Mouse (Mus musculus) mouse embryonic stem cell (cell line): ENCODE measurements around the gene Naaladl1.

Experiments
- in situ Hi-C, 2 experiments: fragments of 300-500 bp; cut with MboI; formaldehyde crosslinking; loops; 1 replicate in 1 of 2; 3 replicates in 1 of 2; pipeline ENCODE4 v1.14.3; 2019 to 2020; ENCODE audit warnings: low sequenced_read_pairs in 2 of 2, low pct_unique_long_range_greater_than_20kb in 1 of 2, mixed read lengths in 1 of 2; ENCODE audit not compliant: unreplicated experiment in 1 of 2

The Naaladl1 gene

DNA sequence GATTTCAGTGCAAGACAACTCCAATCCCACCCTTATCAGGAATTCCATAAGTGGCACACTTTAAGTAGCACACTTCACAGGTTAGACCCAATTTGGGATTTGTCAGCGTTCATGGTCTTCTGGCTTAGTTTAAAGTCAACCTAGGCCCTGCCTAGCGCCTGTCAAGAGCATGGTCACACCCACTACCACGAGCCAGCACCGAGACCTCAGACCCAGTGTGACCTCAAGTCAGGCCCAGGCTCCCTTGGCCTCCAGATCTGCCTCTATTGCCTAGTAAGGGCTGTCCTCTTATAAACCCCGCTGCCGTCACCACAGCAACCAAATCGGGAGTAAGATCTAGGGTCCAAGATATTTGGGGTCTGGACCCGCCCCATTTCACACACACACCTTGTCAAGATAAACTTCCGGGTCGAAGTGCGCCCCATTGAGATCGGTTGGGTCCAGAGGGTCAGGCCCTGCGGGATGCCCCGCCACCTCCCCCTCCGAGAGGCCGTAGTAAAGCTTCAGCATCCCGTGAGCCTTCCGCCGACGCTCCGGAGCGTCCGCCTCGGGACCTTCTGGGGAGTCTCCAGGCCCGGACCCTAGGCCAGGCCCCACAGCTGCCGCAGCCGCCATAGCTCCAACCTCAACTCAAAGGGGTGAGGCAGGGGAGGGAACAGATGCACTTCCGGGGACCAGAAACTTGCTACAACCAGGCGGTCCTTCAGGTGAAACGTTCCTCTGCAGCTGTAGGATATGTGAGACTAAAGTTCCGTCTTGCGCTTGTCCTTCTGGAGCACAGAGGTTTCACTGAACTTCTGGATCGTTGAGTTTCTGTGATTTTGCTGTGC, 28.8 kb upstream of the Naaladl1 start, which contains the start of gene Vps51:
Vps51 (minus strand) TSS at position 668 of the 830 bp plus-strand sequence.
- in situ Hi-C loops = no loop called here

DNA sequence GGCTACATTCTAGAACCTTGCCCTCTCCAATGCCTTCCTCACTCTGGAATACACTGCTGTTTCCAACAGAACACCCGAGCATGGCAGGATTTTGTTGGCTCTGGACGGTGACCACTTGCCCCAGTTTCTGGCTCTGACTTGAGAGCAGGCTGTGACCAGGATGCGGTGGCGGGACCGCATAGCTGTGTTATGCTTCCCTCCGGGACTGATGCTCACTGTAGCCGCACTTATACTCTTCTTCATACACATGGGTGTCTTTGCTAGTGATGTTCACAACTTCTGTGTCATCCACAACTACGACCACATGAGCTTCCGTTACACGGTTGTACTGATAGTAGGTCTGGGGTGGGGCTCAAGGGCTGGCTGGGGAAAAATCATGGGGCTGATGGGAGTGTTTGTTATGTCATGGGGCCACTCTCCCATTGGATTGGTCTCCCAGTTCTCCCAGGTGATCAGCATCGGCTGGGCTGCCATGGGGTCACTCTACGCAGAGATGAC, 25.6 kb upstream of the Naaladl1 start, which contains the start of gene Tmem262:
Tmem262 (plus strand) TSS at position 51 of the 498 bp plus-strand sequence.
- in situ Hi-C loops = no loop called here

DNA sequence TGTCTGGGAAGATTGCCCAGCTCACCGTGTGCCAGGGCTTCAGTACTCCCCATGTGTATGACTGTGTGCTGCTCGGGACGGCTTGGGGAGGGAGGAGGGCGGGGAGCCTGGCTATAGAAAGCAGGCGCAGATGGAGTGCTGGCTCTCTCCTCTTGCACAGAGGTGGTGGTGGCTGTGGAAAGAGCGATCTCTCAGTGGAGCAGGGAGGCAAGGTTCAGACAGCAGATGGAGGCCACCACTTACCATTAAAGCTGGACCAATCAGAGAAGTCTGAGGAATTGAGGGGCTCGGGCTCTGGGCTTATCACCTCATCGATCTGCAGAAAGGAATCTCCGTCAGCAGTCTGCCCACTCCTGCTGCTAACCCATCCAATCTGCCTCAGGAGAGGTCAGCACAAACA, 23.4 kb upstream of the Naaladl1 start, which contains the start of gene Gm28374:
Gm28374 (minus strand) TSS at position 101 of the 400 bp plus-strand sequence.
- in situ Hi-C loops = no loop called here

DNA sequence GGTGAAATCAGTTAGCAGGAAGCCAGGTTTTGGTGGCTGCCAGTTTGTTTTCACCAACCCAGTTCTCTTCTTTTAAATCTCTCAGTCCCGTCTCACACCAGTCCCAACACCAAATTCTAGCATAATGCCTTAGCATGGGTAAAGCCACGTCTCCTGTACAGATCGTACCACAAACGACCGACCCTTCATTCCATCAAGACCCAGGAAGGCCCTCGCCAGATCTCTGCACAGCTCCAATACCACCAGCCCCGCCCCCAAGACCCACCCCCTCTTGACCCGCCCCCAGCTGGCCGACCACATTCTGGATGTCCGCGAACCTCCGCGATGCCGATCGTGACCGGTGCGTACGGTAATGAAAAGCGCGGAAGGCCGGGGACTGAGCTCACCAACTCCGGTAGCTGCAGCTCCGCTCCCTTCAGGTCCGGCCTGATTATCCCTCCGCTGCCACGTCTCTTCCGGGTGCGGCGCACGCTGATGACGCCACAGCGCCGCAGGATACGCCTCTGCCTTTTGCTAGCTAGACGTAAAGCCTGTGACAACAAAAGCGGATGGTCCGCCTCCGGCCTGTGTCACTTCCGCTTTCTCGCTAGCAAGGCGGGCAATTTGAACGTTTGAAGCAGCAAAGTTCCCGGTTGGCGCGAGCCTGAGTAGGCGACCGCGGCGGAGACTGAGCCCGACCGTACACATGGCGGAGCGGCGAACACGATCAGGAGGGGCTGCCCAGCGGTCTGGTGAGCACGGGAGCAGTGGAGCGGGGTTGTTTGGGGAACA, 20.9 kb upstream of the Naaladl1 start, which contains the start of the genes Zfpl1 and Cdca5:
Zfpl1 (minus strand) TSS at position 479 of the 771 bp plus-strand sequence.
Cdca5 (plus strand) TSS at position 506 of the 771 bp plus-strand sequence.
- in situ Hi-C loops = no loop called here

DNA sequence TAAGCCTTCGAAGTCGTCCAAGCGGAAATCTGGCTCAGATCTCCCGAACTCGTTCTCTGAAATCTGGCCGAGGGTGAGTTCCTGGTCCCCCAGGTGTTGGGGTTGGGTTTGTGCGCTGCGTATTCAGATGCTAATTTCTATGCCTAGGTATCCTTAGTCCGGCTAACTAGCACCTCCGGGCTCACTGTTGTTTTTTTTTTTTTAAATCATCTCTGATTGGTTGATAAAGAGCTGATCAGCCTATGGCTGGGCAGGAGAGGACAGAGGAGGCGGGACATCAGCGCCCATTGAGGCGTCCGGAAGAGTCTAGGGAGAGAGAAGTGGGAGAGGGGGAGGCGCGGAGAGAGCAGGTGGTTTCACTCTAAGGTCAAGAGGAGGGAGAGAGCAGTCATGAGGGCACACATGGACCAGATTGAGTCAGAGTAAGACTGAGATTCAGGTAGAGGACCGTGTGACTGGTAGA, 20.1 kb upstream of the Naaladl1 start:
- in situ Hi-C loops = no loop called here

DNA sequence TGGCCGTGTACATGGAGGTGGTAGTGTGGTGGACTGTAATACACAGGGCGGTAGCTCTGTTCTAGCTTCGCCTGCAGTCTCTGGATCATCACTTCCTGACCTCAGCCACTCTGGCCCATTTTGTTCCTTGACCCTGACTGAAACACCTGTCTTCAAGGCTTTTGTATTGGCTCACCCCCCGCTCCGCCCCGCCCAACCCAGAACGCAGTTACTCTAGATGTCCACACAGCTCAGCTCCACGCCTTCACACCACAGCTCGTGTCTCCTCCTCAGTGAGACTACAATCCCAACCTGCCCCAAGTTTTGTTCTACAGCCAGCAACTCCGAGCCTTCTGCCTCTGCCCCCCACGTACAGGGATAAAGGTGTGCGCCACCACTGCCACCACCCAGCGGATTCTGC, 16.7 kb upstream of the Naaladl1 start:
- in situ Hi-C loops = no loop called here

DNA sequence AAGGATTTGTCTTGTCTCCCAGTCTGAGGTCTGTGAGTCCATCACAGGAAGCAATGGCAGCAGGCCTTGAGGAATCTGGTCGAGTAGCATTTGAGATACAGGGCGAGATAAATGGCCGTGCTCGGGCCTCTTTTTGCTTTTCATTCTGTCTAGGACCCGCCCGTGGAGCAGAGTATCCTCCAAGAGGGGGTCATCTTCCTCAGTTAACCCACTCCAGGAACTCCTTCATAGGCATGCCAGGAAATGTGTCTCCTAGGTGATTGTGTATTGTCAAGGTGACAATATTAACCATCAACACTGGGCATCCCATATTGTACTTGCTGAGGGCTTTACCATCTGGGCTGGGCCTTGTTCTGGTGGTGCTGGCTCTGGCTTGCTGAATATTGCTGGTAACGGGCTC, 11.5 kb upstream of the Naaladl1 start, which contains the start of gene AC131692.1:
AC131692.1 (plus strand) TSS at position 301 of the 400 bp plus-strand sequence.
- in situ Hi-C loops = no loop called here

DNA sequence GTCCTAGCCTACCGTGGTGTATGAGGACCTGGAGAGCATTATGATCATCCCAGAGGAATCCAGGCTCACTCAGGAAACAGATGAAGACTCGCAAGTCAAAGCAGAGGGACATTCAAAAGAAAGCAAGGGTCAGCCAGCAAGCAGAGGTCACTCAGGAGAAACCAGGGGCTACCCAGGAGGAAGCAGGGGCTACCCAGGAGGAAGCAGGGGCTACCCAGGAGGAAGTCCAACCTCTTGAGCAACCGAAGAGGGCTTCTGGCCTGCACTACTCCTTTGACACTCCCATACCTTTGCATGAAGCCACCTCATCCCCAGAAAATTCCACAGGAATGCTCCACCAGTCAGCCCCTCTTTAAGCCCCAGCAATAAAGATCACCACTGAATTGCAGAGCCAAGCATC, 7.7 kb upstream of the Naaladl1 start:
- in situ Hi-C loops = no loop called here

DNA sequence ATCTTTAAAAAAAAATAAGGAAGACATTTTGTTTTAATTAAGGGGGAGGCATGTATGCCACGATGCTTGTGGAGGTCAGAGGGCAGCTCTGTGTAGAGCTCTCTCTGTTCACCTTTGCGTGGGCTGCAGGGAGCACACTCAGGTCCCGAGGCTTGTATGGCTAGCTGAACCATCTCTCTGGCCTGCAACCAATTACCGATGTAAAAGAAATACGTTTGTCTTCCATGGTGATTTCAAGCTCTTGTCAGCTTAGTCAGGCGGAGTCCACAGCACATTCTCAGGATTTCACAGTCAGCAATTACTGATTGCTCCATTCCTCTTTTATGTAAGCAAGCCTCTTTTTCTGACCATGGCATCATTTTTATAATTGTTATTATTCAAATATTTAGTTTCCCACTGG, 4.4 kb upstream of the Naaladl1 start:
- in situ Hi-C loops = no loop called here

DNA sequence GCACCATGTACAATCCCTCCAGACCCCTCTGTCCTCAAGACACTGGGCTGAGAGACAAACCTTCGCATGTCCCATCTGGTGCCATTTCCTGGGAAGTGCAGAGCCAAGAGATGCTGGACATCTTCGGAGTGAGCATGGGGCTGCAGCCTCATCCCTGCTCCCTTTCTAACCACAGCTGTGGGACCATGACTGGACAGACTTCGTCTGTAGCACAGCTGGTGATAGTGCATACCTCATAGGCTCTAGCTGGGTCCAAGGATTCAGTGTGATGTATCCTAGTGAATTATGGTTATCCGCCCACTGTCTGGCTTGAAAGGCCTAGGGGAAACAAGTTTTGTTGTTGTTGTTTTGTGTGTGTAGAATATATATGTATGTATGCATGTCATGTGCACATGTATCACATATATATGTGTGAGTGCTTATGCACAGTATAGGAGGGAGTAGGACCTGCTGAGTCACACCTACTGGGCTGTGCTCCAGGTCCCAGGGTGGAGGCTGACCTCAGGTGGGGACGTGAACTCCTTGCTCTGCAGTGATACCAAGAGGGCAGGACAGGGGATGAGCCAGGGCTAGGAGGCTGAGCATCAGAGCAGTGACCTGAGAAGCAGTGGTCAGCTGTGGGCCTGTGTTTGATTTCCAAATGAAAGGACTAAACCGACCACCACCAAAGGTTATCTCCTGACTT, 3.3 kb upstream of the Naaladl1 start:
- in situ Hi-C loops = no loop called here

DNA sequence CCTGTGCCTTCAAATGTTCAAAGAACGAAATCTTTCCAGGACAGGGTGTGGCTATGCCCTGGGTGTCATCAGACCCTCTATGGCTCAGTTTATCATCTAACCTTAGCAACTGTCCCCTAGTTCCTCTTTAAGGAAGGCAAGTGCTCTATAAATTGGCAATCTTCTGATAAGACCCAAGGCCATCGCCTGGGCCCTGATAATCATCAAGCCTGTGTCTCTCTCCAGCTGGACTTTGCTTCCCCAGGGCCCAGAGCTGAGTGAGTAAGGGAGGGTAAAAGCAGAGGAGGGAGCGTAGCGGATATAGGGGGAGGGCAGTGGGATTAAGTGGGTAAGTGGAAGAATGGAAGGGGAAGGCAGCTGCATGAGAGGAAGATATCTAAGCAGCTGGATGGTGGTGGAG, 1.1 kb upstream of the Naaladl1 start:
- in situ Hi-C loops = no loop called here

DNA sequence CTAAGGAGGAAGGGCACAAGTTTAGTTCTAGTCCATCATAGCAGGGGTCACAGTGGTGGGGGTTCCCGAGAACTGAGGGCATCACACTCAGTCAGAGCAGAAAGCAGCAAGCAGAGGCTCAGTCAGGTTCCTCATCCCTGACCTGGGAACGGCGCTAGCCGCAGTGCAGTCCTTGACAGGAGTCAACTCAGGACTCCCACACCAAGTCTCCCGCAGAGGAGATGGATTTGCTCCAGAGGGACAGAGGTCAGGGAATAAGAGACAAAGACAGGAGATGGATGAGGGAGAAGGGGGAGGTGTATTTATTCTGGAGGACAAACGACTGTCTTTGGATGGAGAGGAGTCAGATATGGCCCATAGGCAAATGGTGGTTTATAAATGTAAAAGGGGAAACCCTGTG, 7.5 kb downstream of the Naaladl1 start:
- in situ Hi-C loops = no loop called here

DNA sequence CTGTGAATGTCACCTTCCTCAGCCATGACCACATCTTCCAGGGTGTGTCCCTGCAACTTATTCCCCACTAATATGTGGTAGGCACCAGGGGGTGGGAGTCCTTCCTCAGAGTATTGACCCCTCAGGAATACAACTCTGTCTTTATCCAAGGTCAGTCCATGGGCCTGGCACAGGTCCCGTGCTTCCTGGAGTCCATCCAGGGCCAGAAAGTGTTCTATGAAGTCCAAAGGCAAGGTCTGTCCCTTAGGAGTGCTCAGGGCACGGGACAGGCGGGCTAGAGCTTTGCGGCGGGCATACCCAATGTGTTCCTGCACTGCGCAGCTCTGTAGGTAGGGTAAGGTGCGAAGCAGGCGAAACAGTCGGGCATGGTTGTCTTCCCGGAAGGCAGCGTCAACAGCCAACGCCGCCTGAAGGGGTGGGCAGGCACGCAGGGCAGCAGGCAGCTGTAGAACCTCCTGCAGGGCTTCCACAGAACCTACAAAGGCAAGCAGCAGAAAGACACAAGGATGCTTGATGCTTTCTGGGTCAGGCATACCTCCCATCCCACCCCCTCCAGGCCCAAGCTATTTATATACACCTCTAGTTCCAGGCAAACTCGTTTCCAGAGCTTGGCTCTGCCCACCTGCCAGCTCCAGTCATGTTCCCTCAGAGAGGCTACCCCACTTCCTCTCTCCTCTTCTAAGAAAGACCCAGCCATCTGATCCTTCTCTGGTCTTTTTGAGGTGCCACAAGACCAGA, 10.7 kb downstream of the Naaladl1 start:
- in situ Hi-C loops = no loop called here

DNA sequence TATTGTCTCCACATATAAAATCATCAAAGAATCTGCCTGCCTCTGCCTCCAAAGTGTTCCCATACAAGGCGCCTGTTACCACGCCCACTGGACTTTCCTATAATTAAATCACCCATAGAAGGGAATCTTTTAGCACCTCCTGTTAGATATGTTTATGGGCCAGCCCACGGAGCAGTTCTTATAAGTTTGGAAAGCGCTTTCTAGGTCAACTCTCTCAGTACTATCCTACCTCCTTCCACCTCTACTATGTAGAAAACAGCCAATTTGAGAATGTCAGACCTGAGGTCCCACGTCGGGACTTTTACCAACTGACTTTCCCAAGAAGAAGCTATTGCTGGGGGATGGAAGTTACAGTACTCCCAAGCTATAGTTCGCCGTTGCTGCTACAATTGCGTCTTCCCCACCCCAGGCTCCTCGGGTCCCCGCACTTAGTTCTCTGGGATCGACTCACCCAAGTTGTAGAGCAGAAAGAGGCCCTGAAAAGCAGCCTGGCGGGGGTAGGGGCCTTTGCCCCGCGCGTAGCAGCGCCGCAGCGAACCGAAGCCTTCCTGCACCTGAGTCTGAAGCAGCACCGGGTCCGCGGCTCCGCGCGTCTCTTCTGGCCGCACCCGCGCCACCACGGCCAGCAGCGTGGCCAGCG, 11.9 kb downstream of the Naaladl1 start:
- in situ Hi-C loops = no loop called here

DNA sequence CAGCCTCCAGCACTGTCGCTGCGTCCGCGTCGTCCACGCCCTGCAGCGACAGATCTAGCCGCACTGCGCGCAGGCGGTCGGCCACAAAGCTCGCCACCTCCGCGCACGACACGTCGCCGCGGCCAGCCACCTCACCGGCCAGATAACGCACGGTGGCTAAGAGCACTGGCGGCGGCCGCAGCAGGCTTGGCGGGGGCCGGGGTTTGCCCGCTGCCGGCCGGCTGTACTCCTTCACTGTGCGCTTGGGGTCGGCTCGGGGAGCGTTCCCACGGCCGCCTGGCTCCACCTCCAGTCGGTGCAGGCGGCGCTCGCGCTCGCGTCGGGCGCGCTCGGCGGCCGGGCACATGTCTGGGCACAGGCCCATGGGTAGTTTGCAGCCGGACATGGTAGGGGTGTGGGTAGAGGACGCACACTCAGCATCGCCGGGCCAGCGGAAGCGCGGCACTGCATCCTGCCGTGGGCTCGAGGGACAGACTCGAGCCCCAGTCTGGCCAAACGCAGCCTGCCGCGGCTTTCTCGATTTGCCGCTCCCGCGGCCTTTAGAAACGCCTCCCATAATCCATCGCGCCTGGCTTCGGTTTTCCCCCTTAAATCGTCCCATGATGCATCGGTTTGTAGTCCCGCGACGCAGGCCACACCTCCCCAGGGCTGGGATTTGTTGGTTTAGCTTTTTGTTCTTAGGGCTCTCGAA, 12.5 kb downstream of the Naaladl1 start, which contains the start of gene Sac3d1:
Sac3d1 (minus strand) TSS at position 665 of the 691 bp plus-strand sequence.
- in situ Hi-C loops = no loop called here

DNA sequence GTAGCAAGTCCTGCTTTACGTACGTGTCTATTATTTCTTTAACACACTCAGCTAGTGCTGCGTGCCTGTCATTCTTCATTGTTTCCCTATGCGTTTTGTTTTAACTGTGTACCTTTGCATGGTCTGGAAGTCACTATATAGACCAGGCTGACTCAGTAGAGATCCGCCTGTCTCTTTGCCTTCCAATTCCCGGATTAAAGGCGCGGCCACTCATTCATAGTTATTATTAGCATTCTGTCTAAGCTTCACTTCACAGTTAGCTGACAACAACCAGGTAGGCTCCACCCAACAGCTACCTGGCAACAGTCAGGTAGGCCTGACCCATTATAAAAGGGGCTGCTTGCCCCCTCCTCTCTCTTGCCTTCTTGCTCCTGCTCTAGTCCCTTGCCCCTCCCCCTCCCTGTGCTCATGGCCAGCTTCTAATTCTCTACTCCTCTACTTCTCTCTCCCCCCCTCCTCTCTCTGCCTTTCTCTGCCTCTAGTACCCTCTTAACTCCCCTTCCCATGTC, 13.1 kb downstream of the Naaladl1 start:
- in situ Hi-C loops = no loop called here
